Mouse (Mus musculus) liver, postnatal 0 days (tissue): ENCODE measurements around the gene Sumo2. TPM values are rescaled to one million over a fixed set of nuclear protein-coding genes. Genes with fewer than 3 reads are reported as not detected.

Source experiments
- ATAC-seq: fragments of 200-750 bp; cut with Nextera tagmentation; 2 replicates; pipeline ENCODE4 v1.8.0; 2017; ENCODE audit warnings: mild to moderate bottlenecking, moderate library complexity
- DNase-seq: peaks from one replicate; pipeline ENCODE4 v3.0.0-alpha.2; 2016
- H3K27ac ChIP-seq: fragments of 300-500 bp; sonication (generic); 2 replicates; pipeline ENCODE4 v1.5.1; 2014; ENCODE audit warnings: antibody characterized with exemption, moderate library complexity, mild to moderate bottlenecking, low read depth
- H3K27me3 ChIP-seq: fragments of 300-500 bp; sonication (generic); 2 replicates; pipeline ENCODE4 v1.6.1; 2014; ENCODE audit warnings: low read length, control low read depth, mixed read lengths; ENCODE audit not compliant: insufficient read depth
- H3K36me3 ChIP-seq: fragments of 300-500 bp; sonication (generic); replicated peaks from 2 replicates; pipeline ENCODE4 v1.6.1; 2014; ENCODE audit warnings: mild to moderate bottlenecking, control low read depth, low read length, moderate library complexity, mixed read lengths; ENCODE audit not compliant: insufficient read depth
- H3K4me1 ChIP-seq: fragments of 300-500 bp; sonication (generic); 2 replicates; pipeline ENCODE4 v1.6.1; 2014; ENCODE audit warnings: antibody characterized with exemption, mild to moderate bottlenecking, control low read depth; ENCODE audit not compliant: insufficient read depth
- H3K4me2 ChIP-seq: fragments of 300-500 bp; sonication (generic); 2 replicates; pipeline ENCODE4 v1.6.1; 2014; ENCODE audit warnings: low read depth, mild to moderate bottlenecking, low read length, moderate library complexity, mixed read lengths
- H3K4me3 ChIP-seq: fragments of 300-500 bp; sonication (generic); 2 replicates; pipeline ENCODE4 v1.5.1; 2014; ENCODE audit warnings: low read depth, low read length
- H3K9ac ChIP-seq: fragments of 300-500 bp; sonication (generic); replicated peaks from 2 replicates; pipeline ENCODE4 v1.6.1; 2014; ENCODE audit warnings: mild to moderate bottlenecking, moderate library complexity
- H3K9me3 ChIP-seq: fragments of 300-500 bp; sonication (generic); 2 replicates; pipeline ENCODE4 v1.6.1; 2016; ENCODE audit warnings: mild to moderate bottlenecking, control low read depth, low read length, mixed read lengths
- CTCF ChIP-seq: sonication (generic); IDR thresholded peaks from 2 replicates; pipeline ENCODE4 v1.5.1; 2016; ENCODE audit warnings: antibody characterized with exemption, low read depth
- EP300 ChIP-seq: IDR thresholded peaks from 2 replicates; pipeline ENCODE4 v1.6.1; 2016; ENCODE audit warnings: antibody characterized with exemption, low read depth, mild to moderate bottlenecking
- WGBS: fragments of 180-500 bp; shearing (Covaris S2); extraction: QIAGEN DNeasy Blood & Tissue Kit; methylation state at CpG from one replicate; pipeline ENCODE4 v1.1.7; 2014; ENCODE audit not compliant: insufficient replicate concordance; 5-methylcytosine and 5-hydroxymethylcytosine counted together
- polyA plus RNA-seq: library from polyadenylated mRNA; unstranded; fragments of >200 nt; fragmentation: Nextera tagmentation; extraction: Ambion mirVana; gene quantifications from 2 replicates; pipeline ENCODE4 v1.2.1, GENCODE M21; 2015

Sumo2 gene
- polyA plus RNA-seq, 1 experiment from 2014 or later = 281 TPM

DNA sequence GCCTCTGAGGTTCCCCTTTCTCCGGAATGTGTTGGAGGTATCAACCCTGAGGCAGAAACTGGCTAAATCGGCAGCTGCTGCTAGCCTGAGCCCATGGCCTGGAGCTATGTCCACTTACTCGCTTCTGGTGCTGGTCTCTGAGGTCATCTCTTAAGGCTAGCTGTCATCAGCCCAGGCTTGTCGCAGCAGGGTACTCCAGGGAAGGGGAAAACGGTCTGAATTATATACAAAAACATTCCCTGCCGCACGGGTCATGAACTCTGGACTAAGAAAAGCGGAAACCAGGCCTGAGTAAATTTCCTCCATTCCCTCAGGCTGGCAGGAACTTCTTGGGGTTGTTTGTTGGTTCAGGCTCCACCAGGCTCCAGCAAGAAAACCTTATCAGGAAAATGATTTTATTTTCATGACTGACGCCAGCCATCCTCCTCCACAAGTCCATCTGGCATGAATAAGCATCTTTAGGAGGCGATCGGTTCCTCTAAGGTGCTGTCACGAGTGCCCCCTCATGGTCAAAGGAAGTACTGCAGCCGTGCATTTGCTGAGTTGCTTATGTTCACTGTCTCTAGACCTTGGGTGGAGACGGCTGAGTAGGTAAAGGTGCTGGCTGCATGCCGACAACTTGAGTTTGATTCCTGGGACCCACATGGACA, 62.3 kb downstream of the Sumo2 start:
- Histone ChIP-seq H3K4me2 (peak overlapping the region; percentile 26; the same call in 1 of the 2 replicates), H3K27me3 (no peaks in the 10 kb centered on the region), H3K9ac (no peak overlapping the region), H3K27ac (peak overlapping the region; percentile 79), H3K9me3 (no peaks in the 10 kb centered on the region), H3K36me3 (no peaks in the 10 kb centered on the region), H3K4me3 (no peak overlapping the region), H3K4me1 (peaks cover 30% of the 10 kb centered on the region)
- ATAC-seq (peak; percentile 37), DNase-seq (peak; percentile 94)
- 20% methylated on average over 15 of the region's 15 CpGs for WGBS
- peak; percentile 78 for TF ChIP-seq EP300
- TF ChIP-seq CTCF = peak; percentile 99

Other genes starting within 250 kb of the Sumo2 start
- gene Fads6, start 238.6 kb downstream of the Sumo2 start, polyA plus RNA-seq = 4.6 and 4.9 TPM in 2 replicates
- not detected in 2 replicates for gene Otop2, start 229.1 kb downstream of the Sumo2 start, polyA plus RNA-seq
- 0.29 and 0.46 TPM in 2 replicates for gene Ush1g, start 214.2 kb downstream of the Sumo2 start, polyA plus RNA-seq
- not detected in 2 replicates for gene Otop3, start 201.5 kb downstream of the Sumo2 start, polyA plus RNA-seq
- gene Hid1, start 168.5 kb downstream of the Sumo2 start, polyA plus RNA-seq = 1.1 and 1.2 TPM in 2 replicates
- gene Cdr2l, start 154.4 kb downstream of the Sumo2 start, polyA plus RNA-seq = 1.3 and 1.5 TPM in 2 replicates
- gene Mrpl58, start 132.5 kb downstream of the Sumo2 start, polyA plus RNA-seq = 88.0 and 91.6 TPM in 2 replicates
- gene Atp5h, start 116.3 kb downstream of the Sumo2 start, polyA plus RNA-seq = 857 and 872 TPM in 2 replicates
- gene Kctd2, start 116.1 kb downstream of the Sumo2 start, polyA plus RNA-seq = 5.4 and 6.3 TPM in 2 replicates
- gene Trim80, start 95.7 kb downstream of the Sumo2 start, polyA plus RNA-seq = 2.1 and 2.8 TPM in 2 replicates
- 10.4 and 11.5 TPM in 2 replicates for gene Slc16a5, start 73.8 kb downstream of the Sumo2 start, polyA plus RNA-seq
- 2.9 and 3.9 TPM in 2 replicates for gene Armc7, start 60.6 kb downstream of the Sumo2 start, polyA plus RNA-seq
- gene Nt5c, start 44.4 kb downstream of the Sumo2 start, polyA plus RNA-seq = 46.5 and 48.3 TPM in 2 replicates
- gene Jpt1, start 21.9 kb downstream of the Sumo2 start, polyA plus RNA-seq = 114 and 117 TPM in 2 replicates
- gene Nup85, start 28.2 kb upstream of the Sumo2 start, polyA plus RNA-seq = 41.8 and 46.0 TPM in 2 replicates
- gene Mrps7, start 67.6 kb upstream of the Sumo2 start, polyA plus RNA-seq = 46.4 and 48.9 TPM in 2 replicates
- gene Gga3, start 67.8 kb upstream of the Sumo2 start, polyA plus RNA-seq = 3.0 and 3.5 TPM in 2 replicates
- 37.9 and 39.9 TPM in 2 replicates for gene Mif4gd, start 76.7 kb upstream of the Sumo2 start, polyA plus RNA-seq
- 6.1 and 6.9 TPM in 2 replicates for gene Slc25a19, start 92.0 kb upstream of the Sumo2 start, polyA plus RNA-seq
- gene Grb2, start 172.3 kb upstream of the Sumo2 start, polyA plus RNA-seq = 40.4 and 45.6 TPM in 2 replicates
- gene Tmem94, start 229.2 kb upstream of the Sumo2 start, polyA plus RNA-seq = 4.1 and 4.2 TPM in 2 replicates